Mouse (Mus musculus) limb, embryonic 15.5 days (tissue): ENCODE measurements around the gene Ngf. TPM values are rescaled to one million over a fixed set of nuclear protein-coding genes. Genes with fewer than 3 reads are reported as not detected.

Source experiments
- ATAC-seq: fragments of 200-750 bp; cut with Nextera tagmentation; 2 replicates; pipeline ENCODE4 v1.8.0; 2017; ENCODE audit warnings: low read depth, moderate TSS enrichment; ENCODE audit not compliant: insufficient number of reproducible peaks, low FRiP score, low TSS enrichment
- H3K27ac ChIP-seq: fragments of 300-500 bp; sonication (generic); 2 replicates; pipeline ENCODE4 v1.5.1; 2015; ENCODE audit warnings: moderate library complexity, mild to moderate bottlenecking, inconsistent platforms
- H3K27me3 ChIP-seq: fragments of 300-500 bp; sonication (generic); 2 replicates; pipeline ENCODE4 v1.6.1; 2015; ENCODE audit warnings: inconsistent platforms
- H3K36me3 ChIP-seq: fragments of 300-500 bp; sonication (generic); 2 replicates; pipeline ENCODE4 v1.6.1; 2015; ENCODE audit warnings: inconsistent platforms
- H3K4me1 ChIP-seq: fragments of 300-500 bp; sonication (generic); 2 replicates; pipeline ENCODE4 v1.6.1; 2015; ENCODE audit warnings: inconsistent platforms
- H3K4me2 ChIP-seq: fragments of 300-500 bp; sonication (generic); 2 replicates; pipeline ENCODE4 v1.6.1; 2015; ENCODE audit warnings: mild to moderate bottlenecking, inconsistent platforms
- H3K4me3 ChIP-seq: fragments of 300-500 bp; sonication (generic); 2 replicates; pipeline ENCODE4 v1.5.1; 2015; ENCODE audit warnings: mild to moderate bottlenecking, inconsistent platforms
- H3K9ac ChIP-seq: fragments of 300-500 bp; sonication (generic); 2 replicates; pipeline ENCODE4 v1.6.1; 2015; ENCODE audit warnings: inconsistent platforms
- H3K9me3 ChIP-seq: fragments of 300-500 bp; sonication (generic); 2 replicates; pipeline ENCODE4 v1.6.1; 2016; ENCODE audit warnings: inconsistent platforms
- WGBS: fragments of 180-500 bp; shearing (Covaris S2); methylation state at CpG from one replicate; pipeline ENCODE4 v1.1.7; 2015; 5-methylcytosine and 5-hydroxymethylcytosine counted together
- polyA plus RNA-seq: library from polyadenylated mRNA; unstranded; fragments of >200 nt; fragmentation: Nextera tagmentation; extraction: Ambion mirVana; gene quantifications from 2 replicates; pipeline ENCODE4 v1.2.1, GENCODE M21; 2015

Ngf gene
- 11.1 and 11.7 TPM in 2 replicates for polyA plus RNA-seq

DNA sequence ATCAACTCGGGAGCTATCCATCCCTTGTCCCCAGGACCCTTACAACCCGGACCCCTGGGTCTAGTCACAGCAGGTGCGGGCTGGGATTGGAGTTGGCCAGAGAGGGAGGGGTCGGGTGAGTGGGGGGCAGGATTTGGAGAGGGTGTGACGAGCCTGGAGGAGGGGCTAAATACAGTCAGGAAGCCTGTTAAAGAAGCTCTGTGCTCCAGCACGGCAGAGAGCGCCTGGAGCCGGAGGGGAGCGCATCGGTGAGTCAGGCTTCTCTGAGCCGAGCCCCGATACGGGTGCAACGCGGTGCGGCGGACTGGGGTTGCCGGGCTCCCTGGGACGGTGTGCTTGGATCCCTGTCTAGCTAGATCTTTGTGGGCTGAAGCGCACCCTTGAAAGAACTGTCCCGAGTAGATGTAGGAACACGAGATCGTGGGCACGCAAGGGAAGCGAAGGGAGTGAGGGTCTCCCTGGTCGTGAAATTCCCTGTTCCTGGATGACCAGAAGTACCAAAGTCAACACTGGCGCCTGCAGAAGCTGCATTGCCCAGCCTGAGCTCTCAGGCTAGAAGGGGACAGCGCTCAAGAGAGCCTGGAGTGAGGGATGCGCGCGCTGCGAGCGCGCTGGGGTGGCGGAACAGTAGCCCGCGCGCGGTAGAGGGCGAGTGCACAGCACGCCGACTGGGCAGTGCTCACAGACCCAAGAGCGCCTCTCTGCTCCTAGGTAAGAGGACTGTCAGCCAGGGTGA, at the start of gene Ngf:
Gene Ngf (plus strand): TSS at position 207 of the 736 bp plus-strand sequence.
- under 1% methylated on average over 43 of the region's 43 CpGs for WGBS
- Histone ChIP-seq H3K4me2 (peak within 1 kb of the TSS; percentile 59), H3K27ac (peak within 1 kb of the TSS; percentile 43; the same call in 1 of the 2 replicates), H3K36me3 (no peaks in the 10 kb centered on the region), H3K9ac (peak within 1 kb of the TSS; percentile 44), H3K4me1 (peaks cover 38% of the 10 kb centered on the region), H3K4me3 (peak within 1 kb of the TSS; percentile 51), H3K9me3 (no peaks in the 10 kb centered on the region), H3K27me3 (peaks cover 30% of the 10 kb centered on the region)
- peak; percentile 67; the same call in 1 of the 2 replicates for ATAC-seq

DNA sequence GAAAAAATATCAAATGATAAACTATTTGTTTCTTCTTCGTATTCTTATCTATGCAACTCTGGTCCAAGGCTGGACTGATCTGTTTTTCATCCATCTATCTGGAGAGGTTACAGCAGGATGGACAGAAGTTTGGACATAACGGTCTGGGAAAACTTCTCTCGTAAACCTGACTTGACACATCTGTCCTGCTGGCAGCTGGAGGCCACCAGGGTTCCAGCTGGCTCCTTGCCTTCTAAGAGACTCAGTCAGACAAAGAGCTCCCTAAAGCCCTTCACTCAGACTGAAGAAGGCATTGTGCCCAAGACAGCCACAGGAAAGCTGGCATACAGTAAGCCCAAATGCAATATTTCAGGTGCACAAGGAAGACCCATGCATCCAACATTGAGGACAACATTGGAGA, 24.2 kb upstream of the Ngf start:
- Histone ChIP-seq H3K9me3 (no peaks in the 10 kb centered on the region), H3K4me2 (no peak overlapping the region), H3K27ac (no peak overlapping the region), H3K4me3 (no peak overlapping the region), H3K9ac (no peak overlapping the region), H3K36me3 (no peaks in the 10 kb centered on the region), H3K4me1 (0 out of 2 replicates have a peak, but pooled peaks cover 2% of the 10 kb centered on the region), H3K27me3 (no peaks in the 10 kb centered on the region)
- no peak for ATAC-seq
- 65% methylated on average over 3 of the region's 3 CpGs for WGBS

DNA sequence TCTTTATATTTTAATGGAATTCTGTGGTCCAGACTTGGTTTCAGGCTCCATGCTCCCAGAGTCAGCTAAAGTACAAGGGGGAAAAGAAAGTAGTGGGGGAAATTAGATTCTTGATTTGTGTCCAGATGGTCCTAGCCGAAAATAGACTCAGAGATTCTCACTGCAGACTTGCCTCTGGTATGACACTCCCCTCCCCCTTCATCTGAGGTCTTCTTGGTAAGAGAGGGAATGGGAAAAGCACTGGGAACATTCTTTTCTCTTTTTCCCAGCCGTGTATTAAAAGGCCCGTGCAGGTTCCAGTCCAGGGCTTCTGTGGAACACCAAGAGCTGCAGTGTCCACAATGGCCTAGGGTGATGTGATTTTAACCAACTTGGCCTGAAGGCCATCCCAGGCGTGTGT, 23.0 kb upstream of the Ngf start:
- H3K27me3 ChIP-seq = no peaks in the 10 kb centered on the region
- ATAC-seq = no peak
- H3K36me3 ChIP-seq = no peaks in the 10 kb centered on the region
- H3K4me2 ChIP-seq = no peak overlapping the region
- no peak overlapping the region for H3K27ac ChIP-seq
- H3K4me3 ChIP-seq = no peak overlapping the region
- H3K4me1 ChIP-seq = 0 out of 2 replicates have a peak, but pooled peaks cover 2% of the 10 kb centered on the region
- WGBS = 57% methylated on average over 4 of the region's 4 CpGs
- H3K9me3 ChIP-seq = no peaks in the 10 kb centered on the region
- no peak overlapping the region for H3K9ac ChIP-seq

DNA sequence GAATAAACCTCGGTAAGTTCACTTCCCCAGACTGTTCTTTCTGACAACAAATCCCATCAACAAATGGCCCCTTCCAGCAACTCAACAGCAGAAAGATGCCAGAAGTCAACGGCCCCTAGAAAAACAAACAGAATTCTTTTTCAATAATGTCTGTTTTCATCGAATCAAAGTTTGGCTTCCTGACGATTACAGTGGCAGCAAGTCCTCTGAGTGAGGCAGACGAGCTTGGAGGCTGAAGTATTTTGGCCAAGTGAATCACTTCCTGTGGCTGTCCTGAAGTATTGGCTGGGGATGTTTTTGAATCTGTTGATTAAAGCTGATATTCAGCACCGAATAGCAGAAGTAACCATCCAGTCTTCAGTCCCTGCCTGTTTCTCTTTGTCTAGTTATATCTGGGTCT, 15.2 kb upstream of the Ngf start:
- 66% methylated on average over 6 of the region's 6 CpGs for WGBS
- Histone ChIP-seq H3K9ac (no peak overlapping the region), H3K9me3 (no peaks in the 10 kb centered on the region), H3K4me1 (no peaks in the 10 kb centered on the region), H3K27ac (no peak overlapping the region), H3K36me3 (no peaks in the 10 kb centered on the region), H3K4me3 (no peak overlapping the region), H3K27me3 (no peaks in the 10 kb centered on the region; the same call in 1 of the 2 replicates), H3K4me2 (no peak overlapping the region)
- ATAC-seq = no peak

DNA sequence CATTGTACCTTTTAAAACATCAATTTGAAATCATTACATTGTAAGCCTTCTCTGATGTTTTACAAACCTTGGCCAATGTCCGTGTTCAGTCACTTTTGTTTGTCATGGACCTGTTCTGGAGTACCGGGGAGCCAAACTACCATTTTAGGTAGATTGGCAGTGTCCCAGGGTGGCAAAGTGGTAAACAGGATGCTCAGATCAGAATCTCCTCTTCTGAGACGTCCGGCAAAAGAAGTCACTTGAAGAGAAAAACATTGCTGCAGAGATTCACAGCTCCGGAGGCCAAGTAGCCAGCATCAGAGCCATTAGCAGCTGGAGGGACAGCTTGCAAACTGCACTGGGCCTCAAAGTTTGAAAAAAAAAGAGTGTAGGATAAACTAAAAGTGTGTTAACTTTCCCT, 9.2 kb upstream of the Ngf start:
- Histone ChIP-seq H3K36me3 (no peaks in the 10 kb centered on the region), H3K4me1 (peaks cover 11% of the 10 kb centered on the region; the same call in 1 of the 2 replicates), H3K4me2 (no peak overlapping the region), H3K27ac (peak overlapping the region; percentile 40; the same call in 1 of the 2 replicates), H3K27me3 (no peaks in the 10 kb centered on the region; the same call in 1 of the 2 replicates), H3K4me3 (no peak overlapping the region), H3K9me3 (no peaks in the 10 kb centered on the region), H3K9ac (no peak overlapping the region)
- ATAC-seq = no peak
- 34% methylated on average over 5 of the region's 5 CpGs for WGBS

DNA sequence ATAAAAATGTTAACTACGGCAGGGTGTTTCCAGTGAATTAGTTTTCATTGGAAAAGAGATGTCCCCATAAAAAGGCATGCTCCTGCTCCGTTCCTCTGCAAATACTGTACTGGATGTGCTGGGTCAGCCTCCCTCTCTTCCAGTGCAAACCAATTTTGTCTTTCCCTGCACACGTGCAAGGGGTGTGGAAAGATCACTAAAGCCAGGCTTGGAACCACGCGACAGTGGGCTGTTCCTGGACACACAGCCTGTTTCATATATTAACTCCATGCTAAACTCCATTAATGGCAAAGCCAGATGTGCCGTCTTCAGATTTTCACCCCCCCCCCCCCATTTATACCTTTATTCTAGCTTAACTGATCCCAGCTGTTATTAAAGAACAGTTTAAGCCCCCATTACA, 8.7 kb upstream of the Ngf start:
- H3K4me1 ChIP-seq = peaks cover 11% of the 10 kb centered on the region; the same call in 1 of the 2 replicates
- H3K4me2 ChIP-seq = no peak overlapping the region
- ATAC-seq = peak; percentile 78; the same call in 1 of the 2 replicates
- H3K36me3 ChIP-seq = no peaks in the 10 kb centered on the region
- no peak overlapping the region for H3K4me3 ChIP-seq
- no peaks in the 10 kb centered on the region for H3K9me3 ChIP-seq
- no peak overlapping the region; the same call in 1 of the 2 replicates for H3K27ac ChIP-seq
- no peak overlapping the region for H3K9ac ChIP-seq
- no peaks in the 10 kb centered on the region; the same call in 1 of the 2 replicates for H3K27me3 ChIP-seq
- WGBS = 25% methylated on average over 6 of the region's 6 CpGs

DNA sequence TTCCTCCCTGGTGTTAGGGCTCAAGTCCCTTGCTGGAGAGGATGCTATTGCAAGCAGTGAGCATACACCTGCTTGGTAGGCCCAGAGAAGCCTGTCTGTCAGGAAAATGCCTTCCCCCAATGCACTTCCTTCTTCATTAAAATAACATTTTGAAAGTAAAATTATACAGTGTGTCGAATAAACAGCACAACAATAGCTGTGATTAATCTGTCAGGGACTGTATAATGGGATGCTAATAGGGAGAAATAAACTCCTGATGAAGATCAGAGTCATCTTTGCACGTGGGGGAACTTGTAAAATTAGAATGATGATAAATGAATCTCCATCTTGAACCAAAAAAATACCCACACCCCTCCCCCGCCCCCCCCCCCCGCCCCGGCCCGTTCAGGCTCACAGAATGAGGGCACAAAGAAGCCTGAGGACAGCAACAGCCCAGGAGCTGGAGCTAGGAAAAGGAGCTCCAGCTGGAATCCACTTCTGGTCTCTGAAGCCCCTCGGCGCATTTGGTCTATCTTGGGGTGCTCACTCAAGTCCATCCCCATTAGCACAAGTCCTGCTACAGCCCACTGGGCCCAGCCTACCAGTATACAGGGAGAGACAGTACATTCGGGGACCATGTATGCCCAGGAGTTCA, 6.9 kb upstream of the Ngf start:
- ATAC-seq = no peak
- Histone ChIP-seq H3K27me3 (no peaks in the 10 kb centered on the region; the same call in 1 of the 2 replicates), H3K9ac (no peak overlapping the region), H3K27ac (no peak overlapping the region), H3K4me3 (no peak overlapping the region), H3K4me1 (peaks cover 11% of the 10 kb centered on the region; the same call in 1 of the 2 replicates), H3K36me3 (no peaks in the 10 kb centered on the region), H3K9me3 (no peaks in the 10 kb centered on the region), H3K4me2 (no peak overlapping the region)
- 62% methylated on average over 9 of the region's 9 CpGs for WGBS

DNA sequence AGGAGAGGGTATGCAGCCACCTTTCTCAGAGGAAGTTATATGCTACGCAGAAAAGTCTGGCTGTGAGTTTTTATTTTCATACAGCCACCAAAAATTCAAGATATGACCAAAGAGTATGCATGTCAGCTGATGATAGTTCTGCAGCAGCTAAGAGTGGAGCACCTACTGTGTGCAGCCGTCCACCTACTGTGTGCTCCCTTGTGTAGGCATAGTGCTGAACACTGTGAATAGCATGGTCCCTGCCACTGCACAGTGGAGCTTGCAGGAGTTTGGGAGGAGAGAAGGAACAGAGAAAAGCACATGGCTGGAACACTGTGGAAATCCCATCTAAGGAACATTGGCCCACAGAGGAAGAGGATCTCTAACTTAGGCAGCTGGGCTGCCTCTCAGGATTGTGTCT, 6.4 kb upstream of the Ngf start:
- no peak for ATAC-seq
- H3K4me3 ChIP-seq = no peak overlapping the region
- no peak overlapping the region for H3K27ac ChIP-seq
- WGBS = 93% methylated on average over 2 of the region's 2 CpGs
- H3K27me3 ChIP-seq = peaks cover 2% of the 10 kb centered on the region; the same call in 1 of the 2 replicates
- H3K4me2 ChIP-seq = no peak overlapping the region
- H3K9ac ChIP-seq = no peak overlapping the region
- no peaks in the 10 kb centered on the region for H3K36me3 ChIP-seq
- H3K4me1 ChIP-seq = peaks cover 11% of the 10 kb centered on the region; the same call in 1 of the 2 replicates
- H3K9me3 ChIP-seq = no peaks in the 10 kb centered on the region

DNA sequence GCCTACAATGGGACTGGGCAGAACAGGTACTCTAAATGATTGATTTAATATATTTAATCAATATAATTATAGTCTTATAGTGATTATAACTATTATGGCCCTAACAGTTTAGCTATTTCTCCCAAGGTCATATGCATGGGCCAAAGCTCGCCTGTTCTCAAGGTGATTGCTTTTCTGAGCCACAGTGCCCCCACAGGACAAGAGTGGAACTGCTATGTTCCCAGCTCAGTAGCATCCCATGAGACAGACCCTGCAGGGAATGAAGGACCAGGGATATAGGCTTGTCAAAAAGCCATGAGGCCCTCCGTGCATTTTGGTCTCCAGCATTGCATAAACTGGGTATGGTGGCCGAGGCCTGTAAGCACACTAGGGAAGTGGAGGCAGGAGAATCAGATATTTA, 3.1 kb upstream of the Ngf start:
- H3K27ac ChIP-seq = no peak overlapping the region
- H3K9ac ChIP-seq = no peak overlapping the region
- no peaks in the 10 kb centered on the region for H3K36me3 ChIP-seq
- peaks cover 20% of the 10 kb centered on the region for H3K4me1 ChIP-seq
- peaks cover 30% of the 10 kb centered on the region for H3K27me3 ChIP-seq
- no peak overlapping the region for H3K4me2 ChIP-seq
- ATAC-seq = no peak
- WGBS = 33% methylated on average over 3 of the region's 3 CpGs
- H3K4me3 ChIP-seq = no peak overlapping the region
- H3K9me3 ChIP-seq = no peaks in the 10 kb centered on the region

DNA sequence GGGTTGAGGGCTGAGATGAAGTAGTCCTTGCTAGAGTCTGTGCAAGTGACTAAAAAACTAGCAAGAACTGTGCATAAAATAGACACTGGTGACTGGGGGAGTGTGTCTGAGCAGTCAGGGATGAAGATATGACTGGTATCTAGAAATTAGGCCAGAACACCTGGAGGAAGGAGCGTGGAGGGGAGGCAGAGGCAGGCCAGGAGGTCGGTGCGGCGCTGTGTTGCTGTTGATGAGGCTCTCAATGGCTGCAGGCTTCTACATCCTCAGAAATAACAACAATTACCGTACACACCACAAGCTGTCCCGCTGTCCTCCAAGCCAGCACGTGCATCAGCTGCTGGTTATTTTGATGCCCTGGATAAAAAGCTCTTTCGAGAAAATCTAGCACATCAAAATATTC, 2.6 kb upstream of the Ngf start:
- peaks cover 25% of the 10 kb centered on the region for H3K4me1 ChIP-seq
- H3K4me3 ChIP-seq = no peak overlapping the region
- ATAC-seq = no peak
- H3K27ac ChIP-seq = no peak overlapping the region
- H3K9me3 ChIP-seq = no peaks in the 10 kb centered on the region
- no peak overlapping the region for H3K4me2 ChIP-seq
- WGBS = 77% methylated on average over 8 of the region's 8 CpGs
- H3K36me3 ChIP-seq = no peaks in the 10 kb centered on the region
- peaks cover 30% of the 10 kb centered on the region for H3K27me3 ChIP-seq
- H3K9ac ChIP-seq = no peak overlapping the region

DNA sequence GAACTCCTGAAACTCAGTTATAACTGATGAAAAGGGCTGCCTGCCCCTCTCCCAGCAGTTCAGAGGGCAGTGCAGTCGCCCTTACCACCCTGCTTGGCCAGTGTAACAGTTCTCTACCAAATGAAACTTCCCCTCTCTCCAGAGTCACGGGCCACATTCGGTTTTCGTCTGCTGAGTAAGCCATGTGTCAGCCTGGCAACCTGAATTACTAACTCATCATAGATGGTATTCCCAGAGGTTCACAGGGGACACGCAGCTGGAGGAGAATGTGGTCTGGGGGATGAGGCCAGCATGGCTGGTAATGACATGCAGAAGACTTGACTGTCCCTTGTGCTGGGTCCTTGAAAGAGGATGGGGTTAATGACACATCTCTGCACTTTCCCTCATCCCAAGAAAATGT, 1.5 kb downstream of the Ngf start:
- Histone ChIP-seq H3K27ac (no peak overlapping the region), H3K4me3 (peak overlapping the region; percentile 51), H3K36me3 (no peaks in the 10 kb centered on the region), H3K27me3 (peaks cover 30% of the 10 kb centered on the region), H3K9ac (no peak overlapping the region), H3K4me2 (peak overlapping the region; percentile 59), H3K9me3 (no peaks in the 10 kb centered on the region), H3K4me1 (peaks cover 39% of the 10 kb centered on the region)
- WGBS = 61% methylated on average over 5 of the region's 5 CpGs
- ATAC-seq = no peak

DNA sequence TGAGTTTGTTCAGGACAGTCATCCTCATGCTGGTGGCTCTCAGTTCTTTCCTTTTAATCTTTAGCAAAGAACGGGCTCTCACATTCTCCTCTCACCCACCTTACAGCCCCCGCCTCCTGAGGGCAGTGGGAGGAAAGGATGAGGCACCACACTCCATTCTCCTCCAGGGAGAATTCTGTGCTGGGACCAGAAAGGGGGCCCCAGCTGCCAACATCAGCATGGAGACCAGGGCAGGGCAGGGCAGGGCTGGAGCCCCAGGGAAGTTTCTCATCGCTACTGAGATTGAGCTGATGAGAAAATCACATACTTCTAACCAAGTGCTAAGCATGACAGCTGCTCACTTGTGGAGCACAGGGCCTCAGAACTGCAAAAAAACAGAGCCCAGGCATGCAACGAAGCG, 2.1 kb downstream of the Ngf start:
- H3K27ac ChIP-seq = no peak overlapping the region

More for the DNA sequence above, 2.1 kb downstream of the Ngf start:
- peak overlapping the region; percentile 59 for H3K4me2 ChIP-seq
- no peak for ATAC-seq
- WGBS = 46% methylated on average over 5 of the region's 5 CpGs
- peak overlapping the region; percentile 51; the same call in 1 of the 2 replicates for H3K4me3 ChIP-seq
- H3K9me3 ChIP-seq = no peaks in the 10 kb centered on the region
- peaks cover 30% of the 10 kb centered on the region for H3K27me3 ChIP-seq
- no peak overlapping the region for H3K9ac ChIP-seq
- H3K36me3 ChIP-seq = no peaks in the 10 kb centered on the region
- peaks cover 39% of the 10 kb centered on the region for H3K4me1 ChIP-seq
